Mouse (Mus musculus) intestine, embryonic 15.5 days (tissue): ENCODE results near the gene Krt31. TPM values are rescaled to one million over a fixed set of nuclear protein-coding genes. Genes with fewer than 3 reads are reported as not detected.

Experiments used
- polyA plus RNA-seq: library from polyadenylated mRNA; unstranded; fragments of >200 nt; fragmentation: Nextera tagmentation; extraction: Ambion mirVana; gene quantifications from 2 replicates; pipeline ENCODE4 v1.2.1, GENCODE M21; 2015

Gene Krt31
- polyA plus RNA-seq, 1 experiment from 2014 or later: not detected

Other genes with a start within 250 kb of the Krt31 start
- not detected in 2 replicates for gene Gm11554, start 246.1 kb downstream of the Krt31 start, polyA plus RNA-seq
- not detected in 2 replicates for gene Krtap4-13, start 240.7 kb downstream of the Krt31 start, polyA plus RNA-seq
- gene Gm11564, start 234.9 kb downstream of the Krt31 start, polyA plus RNA-seq: not detected in 2 replicates
- not detected in 2 replicates for gene 2300003K06Rik, start 212.5 kb downstream of the Krt31 start, polyA plus RNA-seq
- not detected in 2 replicates for gene Krtap4-16, start 198.9 kb downstream of the Krt31 start, polyA plus RNA-seq
- not detected in 2 replicates for gene Gm11568, start 192.6 kb downstream of the Krt31 start, polyA plus RNA-seq
- not detected in 2 replicates for gene Gm11559, start 186.1 kb downstream of the Krt31 start, polyA plus RNA-seq
- gene Krtap9-1, start 177.2 kb downstream of the Krt31 start, polyA plus RNA-seq: not detected in 2 replicates
- gene Gm11567, start 171.4 kb downstream of the Krt31 start, polyA plus RNA-seq: not detected in 2 replicates
- gene Krtap31-1, start 142.6 kb downstream of the Krt31 start, polyA plus RNA-seq: not detected in 2 replicates
- not detected in 2 replicates for gene Gm11565, start 135.8 kb downstream of the Krt31 start, polyA plus RNA-seq
- not detected in 2 replicates for gene Krtap31-2, start 114.3 kb downstream of the Krt31 start, polyA plus RNA-seq
- not detected in 2 replicates for gene Krtap9-5, start 102.1 kb downstream of the Krt31 start, polyA plus RNA-seq
- gene Krtap29-1, start 71.5 kb downstream of the Krt31 start, polyA plus RNA-seq: not detected in 2 replicates
- not detected in 2 replicates for gene Krtap16-1, start 64.0 kb downstream of the Krt31 start, polyA plus RNA-seq
- 0.26 TPM in 1 of 2 replicates, not detected in the other for gene Krtap17-1, start 56.6 kb downstream of the Krt31 start, polyA plus RNA-seq
- gene Krt33a, start 34.3 kb downstream of the Krt31 start, polyA plus RNA-seq: not detected in 2 replicates
- 0.09 TPM in 1 of 2 replicates, not detected in the other for gene Krt33b, start 20.7 kb downstream of the Krt31 start, polyA plus RNA-seq
- not detected in 2 replicates for gene Krt34, start 9.0 kb downstream of the Krt31 start, polyA plus RNA-seq
- 0.11 TPM in 1 of 2 replicates, not detected in the other for gene Krt32, start 37.7 kb upstream of the Krt31 start, polyA plus RNA-seq
- not detected in 2 replicates for gene Krt35, start 45.7 kb upstream of the Krt31 start, polyA plus RNA-seq
- not detected in 2 replicates for gene Krt36, start 55.1 kb upstream of the Krt31 start, polyA plus RNA-seq
- 0.50 and 0.58 TPM in 2 replicates for gene Krt13, start 71.0 kb upstream of the Krt31 start, polyA plus RNA-seq
- gene Krt15, start 85.4 kb upstream of the Krt31 start, polyA plus RNA-seq: 4.7 and 5.9 TPM in 2 replicates
- 743 and 782 TPM in 2 replicates for gene Krt19, start 98.1 kb upstream of the Krt31 start, polyA plus RNA-seq
- gene Krt9, start 142.7 kb upstream of the Krt31 start, polyA plus RNA-seq: not detected in 2 replicates
- 8.6 and 9.6 TPM in 2 replicates for gene Krt14, start 157.0 kb upstream of the Krt31 start, polyA plus RNA-seq
- gene Krt16, start 198.4 kb upstream of the Krt31 start, polyA plus RNA-seq: not detected in 2 replicates
- gene Krt17, start 210.5 kb upstream of the Krt31 start, polyA plus RNA-seq: 11.6 and 12.7 TPM in 2 replicates
- not detected in 2 replicates for gene Krt42, start 219.3 kb upstream of the Krt31 start, polyA plus RNA-seq